Mouse (Mus musculus): ENCODE measurements around the gene Capn2. TPM values are rescaled to one million over a fixed set of nuclear protein-coding genes. Genes with fewer than 3 reads are reported as not detected.

The Capn2 gene
- polyA plus RNA-seq, 1 experiment = 132 TPM

DNA sequence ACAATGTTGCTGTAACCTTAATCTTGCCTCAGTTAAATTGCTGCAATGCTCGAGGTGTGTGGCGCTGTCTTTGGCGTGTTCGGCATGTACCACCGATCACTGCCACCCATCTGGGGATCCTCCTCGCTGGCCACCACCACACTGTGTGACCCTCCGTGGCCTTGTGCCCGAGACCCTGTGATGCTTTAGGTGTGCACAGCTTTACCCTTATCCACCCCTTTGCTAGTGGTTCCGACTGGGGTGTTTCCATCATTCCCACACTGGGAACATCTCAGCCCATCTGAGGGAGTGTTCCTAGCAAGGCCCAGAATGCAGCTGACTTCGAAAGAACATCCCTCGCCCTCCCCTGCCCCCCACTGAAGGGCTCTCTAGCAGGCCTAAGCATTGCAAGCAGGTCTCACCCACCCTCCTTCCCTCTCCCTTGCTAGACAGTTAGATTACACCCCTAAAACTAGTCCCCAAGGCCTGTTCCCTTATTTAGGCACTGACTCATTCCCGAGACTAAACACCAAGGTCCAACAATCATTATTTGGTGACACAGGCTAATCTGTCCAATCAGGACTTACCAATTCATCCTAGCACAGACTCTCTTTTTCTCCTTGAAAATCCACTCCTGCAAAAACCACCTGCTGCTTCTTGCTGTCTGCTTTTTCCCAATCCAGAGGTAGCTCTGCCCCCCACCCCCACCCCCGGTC is 14.1 kb downstream of the Capn2 start:
- Histone ChIP-seq H3K4me1 (ENCODE audit: control insufficient read depth, insufficient read depth, low read length) (peaks cover 33% of the 10 kb centered on the region), H3K4me3 (ENCODE audit: insufficient read depth, low read length) (no peak overlapping the region), H3K27ac (ENCODE audit: insufficient read depth, low read depth, low read length) (no peak overlapping the region)
- TF ChIP-seq POLR2A (IDR thresholded peaks at IDR 0.05; ENCODE audit: borderline replicate concordance, low read depth, low read length) = no peak
- TF ChIP-seq CTCF (IDR thresholded peaks at IDR 0.05; ENCODE audit: low read depth, low read length) = no peak

DNA sequence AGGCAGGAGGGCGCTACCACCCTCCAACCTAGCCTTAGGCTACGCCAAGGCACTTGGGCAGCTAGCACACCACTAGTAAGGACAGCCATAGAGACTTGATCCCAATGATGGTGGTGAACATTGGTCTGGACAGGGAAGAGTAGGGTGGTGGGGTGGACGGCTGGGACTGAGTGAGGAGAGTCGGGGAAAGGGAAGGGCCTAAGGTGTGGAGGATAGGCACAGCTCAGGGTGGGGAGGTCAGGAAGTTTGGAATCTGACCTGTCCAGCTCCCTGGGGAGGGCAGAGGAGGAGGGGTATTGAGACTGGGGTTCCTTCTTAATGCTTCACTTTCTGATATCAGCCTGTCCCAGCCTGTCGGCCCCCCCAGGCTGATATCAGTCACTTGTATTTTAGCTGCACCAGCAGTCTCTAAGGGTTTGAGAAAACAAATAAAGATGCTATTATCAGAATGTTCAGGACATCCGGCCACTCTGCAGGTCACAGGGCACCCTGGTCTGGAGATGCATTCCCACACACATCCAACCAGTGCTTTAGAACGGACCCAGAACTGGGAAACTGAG is 14.8 kb downstream of the Capn2 start:
- no peak overlapping the region for H3K4me3 ChIP-seq (ENCODE audit: insufficient read depth, low read length)
- H3K27ac ChIP-seq (ENCODE audit: insufficient read depth, low read depth, low read length) = no peak overlapping the region
- peaks cover 35% of the 10 kb centered on the region for H3K4me1 ChIP-seq (ENCODE audit: control insufficient read depth, insufficient read depth, low read length)
- no peak for TF ChIP-seq POLR2A (IDR thresholded peaks at IDR 0.05; ENCODE audit: borderline replicate concordance, low read depth, low read length)
- TF ChIP-seq CTCF (IDR thresholded peaks at IDR 0.05; ENCODE audit: low read depth, low read length) = no peak

DNA sequence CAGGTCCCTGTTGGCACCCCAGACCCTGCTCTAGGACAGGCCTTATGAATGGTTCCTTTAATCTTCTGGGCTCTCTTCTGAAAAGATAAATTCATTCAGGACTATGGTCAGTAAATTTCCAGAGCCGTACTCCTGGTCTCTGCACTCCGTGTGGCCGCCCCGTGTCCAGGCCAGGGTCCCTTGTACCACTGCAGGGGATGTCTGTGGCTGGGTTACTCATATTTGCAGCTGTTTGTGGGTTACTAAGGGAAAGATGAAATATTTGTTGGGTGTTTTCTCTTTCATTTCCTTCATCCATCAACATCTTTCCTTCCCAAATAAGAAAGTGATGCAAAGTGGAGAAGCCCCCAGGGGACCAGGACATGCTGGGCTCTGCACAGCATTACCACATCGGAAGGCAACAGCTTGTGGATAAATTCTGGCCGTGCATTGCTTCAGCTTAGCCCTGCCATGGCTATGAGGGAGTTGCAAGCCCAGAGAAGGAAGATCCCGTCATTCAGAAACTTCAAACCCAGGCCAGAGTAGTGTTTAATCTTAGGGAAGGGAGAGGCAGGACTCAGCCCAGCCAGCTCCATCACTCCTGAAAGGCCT is 15.5 kb downstream of the Capn2 start:
- no peak overlapping the region for H3K4me3 ChIP-seq (ENCODE audit: insufficient read depth, low read length)
- no peak overlapping the region for H3K27ac ChIP-seq (ENCODE audit: insufficient read depth, low read depth, low read length)
- peaks cover 33% of the 10 kb centered on the region for H3K4me1 ChIP-seq (ENCODE audit: control insufficient read depth, insufficient read depth, low read length)
- TF ChIP-seq CTCF (IDR thresholded peaks at IDR 0.05; ENCODE audit: low read depth, low read length) = no peak

DNA sequence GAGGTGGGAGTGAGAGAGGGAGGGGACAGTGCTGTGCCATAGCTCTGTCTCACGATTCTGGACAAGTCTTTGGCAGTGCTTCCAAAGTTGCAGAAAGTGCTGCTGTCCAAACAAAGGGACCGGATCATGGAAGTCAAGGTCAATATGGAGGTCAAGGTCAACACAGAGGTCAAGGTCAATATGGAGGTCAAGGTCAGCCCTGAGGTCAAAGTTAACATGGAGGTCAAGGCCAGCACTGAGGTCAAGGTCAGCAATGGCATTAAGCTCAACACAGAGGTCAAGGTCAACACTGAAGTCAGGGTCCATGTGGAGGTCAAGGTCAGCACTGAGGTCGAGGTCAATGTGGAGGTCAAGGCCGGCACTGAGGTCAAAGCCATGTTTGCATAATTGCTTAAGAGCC is 16.6 kb downstream of the Capn2 start:
- H3K27ac ChIP-seq (ENCODE audit: insufficient read depth, low read depth, low read length) = no peak overlapping the region
- peaks cover 27% of the 10 kb centered on the region for H3K4me1 ChIP-seq (ENCODE audit: control insufficient read depth, insufficient read depth, low read length)
- H3K4me3 ChIP-seq (ENCODE audit: insufficient read depth, low read length) = no peak overlapping the region
- TF ChIP-seq CTCF (IDR thresholded peaks at IDR 0.05; ENCODE audit: low read depth, low read length) (no peak), POLR2A (IDR thresholded peaks at IDR 0.05; ENCODE audit: borderline replicate concordance, low read depth, low read length) (no peak)

DNA sequence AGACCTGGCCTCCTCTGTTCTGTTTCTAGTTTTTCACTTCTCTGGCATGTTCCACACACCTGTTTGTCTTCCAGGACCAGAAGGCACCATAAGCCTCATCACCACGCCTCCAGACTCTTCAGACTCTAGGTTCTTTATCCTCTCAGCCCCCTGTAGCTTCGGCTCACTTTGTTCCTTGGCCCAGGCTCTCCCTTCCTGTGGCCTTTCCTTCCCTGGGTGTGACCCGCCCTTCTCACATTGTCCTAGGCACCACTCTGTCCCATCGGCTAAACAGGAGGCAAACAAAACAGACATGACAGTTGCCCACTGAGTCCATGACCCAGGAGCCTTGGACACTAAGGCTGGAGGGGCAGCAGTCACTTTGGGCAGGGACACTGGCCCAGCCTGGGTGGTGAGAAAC is 17.2 kb downstream of the Capn2 start:
- Histone ChIP-seq H3K27ac (ENCODE audit: insufficient read depth, low read depth, low read length) (no peak overlapping the region), H3K4me1 (ENCODE audit: control insufficient read depth, insufficient read depth, low read length) (peaks cover 25% of the 10 kb centered on the region), H3K4me3 (ENCODE audit: insufficient read depth, low read length) (no peak overlapping the region)
- TF ChIP-seq CTCF (IDR thresholded peaks at IDR 0.05; ENCODE audit: low read depth, low read length) (no peak), POLR2A (IDR thresholded peaks at IDR 0.05; ENCODE audit: borderline replicate concordance, low read depth, low read length) (no peak)

DNA sequence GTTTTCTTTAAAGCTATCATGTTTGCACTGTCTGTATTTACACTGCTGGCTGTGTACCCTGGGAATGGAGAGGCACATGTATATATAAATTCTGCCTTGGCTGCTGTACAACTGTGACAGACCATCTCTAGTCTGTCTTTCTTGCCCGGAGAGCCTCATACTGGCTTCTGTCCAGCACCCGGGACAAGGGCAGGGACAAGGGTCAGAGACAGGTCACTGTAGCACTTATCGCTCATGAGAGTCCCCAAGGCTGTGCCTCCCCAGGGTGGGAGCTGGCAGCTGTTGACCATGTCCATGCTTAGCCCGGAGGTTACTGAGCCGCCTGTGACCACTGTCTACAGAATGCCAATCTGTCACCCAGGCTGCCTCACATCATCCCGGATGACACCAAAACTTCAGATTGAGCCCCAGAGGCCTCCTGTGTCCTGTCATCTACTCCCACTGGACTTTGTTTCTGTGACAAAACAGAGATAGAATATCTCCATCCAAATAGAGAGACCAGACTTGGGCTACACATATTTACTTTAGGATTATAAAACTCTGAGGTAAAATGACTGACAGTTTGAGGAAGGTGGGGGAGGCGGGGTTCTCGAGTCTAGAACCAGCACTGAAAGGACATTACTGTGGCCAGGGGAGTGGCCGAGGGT is 17.8 kb downstream of the Capn2 start:
- TF ChIP-seq POLR2A (IDR thresholded peaks at IDR 0.05; ENCODE audit: borderline replicate concordance, low read depth, low read length) (no peak), CTCF (IDR thresholded peaks at IDR 0.05; ENCODE audit: low read depth, low read length) (no peak)
- H3K4me1 ChIP-seq (ENCODE audit: control insufficient read depth, insufficient read depth, low read length) = peaks cover 27% of the 10 kb centered on the region
- H3K27ac ChIP-seq (ENCODE audit: insufficient read depth, low read depth, low read length) = no peak overlapping the region
- no peak overlapping the region for H3K4me3 ChIP-seq (ENCODE audit: insufficient read depth, low read length)

DNA sequence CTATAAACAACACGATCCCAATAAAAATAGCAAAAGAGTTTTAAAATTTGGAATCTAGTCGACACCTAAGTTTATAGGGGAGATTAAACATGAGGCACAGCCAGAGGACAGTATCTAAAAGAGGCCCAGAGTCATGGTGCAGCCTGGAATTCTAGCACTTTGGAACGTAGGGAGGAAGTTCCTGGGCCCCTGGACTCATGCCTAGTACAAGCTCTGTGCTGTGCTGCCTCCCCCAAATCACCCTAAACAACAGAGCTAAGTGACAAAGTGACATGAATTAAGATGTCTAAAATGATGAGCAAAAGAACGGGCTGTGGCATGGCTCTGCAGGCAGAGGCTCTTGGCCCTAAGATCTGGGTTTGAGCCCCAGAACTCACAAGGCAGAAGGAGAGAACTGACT is 19.7 kb downstream of the Capn2 start:
- no peak for TF ChIP-seq CTCF (IDR thresholded peaks at IDR 0.05; ENCODE audit: low read depth, low read length)
- no peak for TF ChIP-seq POLR2A (IDR thresholded peaks at IDR 0.05; ENCODE audit: borderline replicate concordance, low read depth, low read length)
- Histone ChIP-seq H3K4me3 (ENCODE audit: insufficient read depth, low read length) (no peak overlapping the region), H3K27ac (ENCODE audit: insufficient read depth, low read depth, low read length) (no peak overlapping the region), H3K4me1 (ENCODE audit: control insufficient read depth, insufficient read depth, low read length) (peaks cover 20% of the 10 kb centered on the region)

DNA sequence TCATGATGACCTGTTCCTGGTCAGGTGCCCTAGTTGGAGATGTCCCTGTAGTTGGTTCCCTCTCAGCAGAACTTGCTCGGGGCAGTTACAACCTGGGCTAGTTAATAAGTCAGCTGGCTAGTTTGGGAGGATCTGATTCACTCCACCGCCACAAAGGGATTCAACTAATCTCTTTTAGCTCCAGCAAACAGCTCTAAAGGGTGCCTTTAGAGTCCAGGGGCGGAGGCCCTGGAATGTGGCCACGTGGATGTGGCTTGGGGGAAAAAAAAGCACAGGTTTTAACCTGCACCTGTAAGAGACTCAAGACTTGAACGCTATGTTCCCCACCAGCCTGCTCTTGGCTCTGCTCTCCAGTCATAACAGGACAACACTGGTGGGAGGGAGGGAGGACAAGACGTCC is 20.7 kb downstream of the Capn2 start:
- H3K4me3 ChIP-seq (ENCODE audit: insufficient read depth, low read length) = no peak overlapping the region
- no peak overlapping the region for H3K27ac ChIP-seq (ENCODE audit: insufficient read depth, low read depth, low read length)
- TF ChIP-seq CTCF (IDR thresholded peaks at IDR 0.05; ENCODE audit: low read depth, low read length) (no peak), POLR2A (IDR thresholded peaks at IDR 0.05; ENCODE audit: borderline replicate concordance, low read depth, low read length) (no peak)
- H3K4me1 ChIP-seq (ENCODE audit: control insufficient read depth, insufficient read depth, low read length) = peaks cover 20% of the 10 kb centered on the region

DNA sequence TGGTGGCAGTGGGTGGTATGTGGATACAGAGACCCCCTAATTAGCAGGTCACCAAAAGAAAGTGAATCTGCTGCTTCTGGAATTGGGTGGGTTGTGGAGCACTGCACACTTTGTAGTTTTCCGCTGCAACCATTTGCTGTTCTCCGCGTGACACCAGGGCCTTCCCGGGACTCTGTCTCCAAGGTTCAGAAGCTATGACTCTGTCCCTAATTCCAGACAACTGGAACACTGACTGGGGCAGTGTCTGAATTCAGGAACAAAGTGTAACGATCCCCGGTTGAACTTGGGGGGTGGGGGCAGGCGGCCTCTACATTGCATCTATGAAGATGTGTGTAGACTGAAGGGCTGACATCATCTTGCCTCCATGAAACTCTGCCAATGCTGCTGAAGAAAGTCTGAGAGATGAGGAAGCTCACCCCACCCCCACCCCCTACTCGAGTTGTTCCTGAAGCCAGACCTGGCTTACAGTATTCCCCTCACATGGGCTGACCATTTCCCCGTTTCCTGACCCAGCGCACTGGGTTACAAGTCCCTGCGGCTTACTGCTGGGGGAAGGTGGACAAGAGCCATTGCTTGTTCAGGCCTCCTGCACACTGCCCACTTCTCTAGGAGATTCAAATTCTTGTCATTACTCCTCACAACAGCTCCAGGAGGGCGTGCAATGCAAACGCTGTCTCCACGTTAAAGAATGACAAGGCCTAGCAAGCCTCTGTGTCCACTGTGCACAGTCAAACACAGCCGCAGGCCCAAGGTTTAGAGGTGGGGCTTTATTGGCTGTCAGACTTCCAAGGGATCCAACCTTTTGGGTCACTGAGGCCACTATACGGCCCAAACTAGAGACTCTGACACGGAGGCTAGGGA is 22.9 kb downstream of the Capn2 start:
- TF ChIP-seq CTCF (IDR thresholded peaks at IDR 0.05; ENCODE audit: low read depth, low read length) (no peak), POLR2A (IDR thresholded peaks at IDR 0.05; ENCODE audit: borderline replicate concordance, low read depth, low read length) (no peak)
- Histone ChIP-seq H3K27ac (ENCODE audit: insufficient read depth, low read depth, low read length) (no peak overlapping the region), H3K4me3 (ENCODE audit: insufficient read depth, low read length) (no peak overlapping the region), H3K4me1 (ENCODE audit: control insufficient read depth, insufficient read depth, low read length) (peaks cover 27% of the 10 kb centered on the region)

Measured in bone marrow macrophage, adult 2 months (primary cell).